Mouse (Mus musculus): ENCODE data around the gene Uchl3. TPM values are rescaled to one million over a fixed set of nuclear protein-coding genes. Genes with fewer than 3 reads are reported as not detected.

The Uchl3 gene
- polyA plus RNA-seq (2015; fragmentation: Illumina TruSeq; extraction: RNeasy Lipid Tissue Mini Kit (QIAGEN cat#74804); ENCODE audit: insufficient read depth, low replicate concordance) = 104 TPM

DNA sequence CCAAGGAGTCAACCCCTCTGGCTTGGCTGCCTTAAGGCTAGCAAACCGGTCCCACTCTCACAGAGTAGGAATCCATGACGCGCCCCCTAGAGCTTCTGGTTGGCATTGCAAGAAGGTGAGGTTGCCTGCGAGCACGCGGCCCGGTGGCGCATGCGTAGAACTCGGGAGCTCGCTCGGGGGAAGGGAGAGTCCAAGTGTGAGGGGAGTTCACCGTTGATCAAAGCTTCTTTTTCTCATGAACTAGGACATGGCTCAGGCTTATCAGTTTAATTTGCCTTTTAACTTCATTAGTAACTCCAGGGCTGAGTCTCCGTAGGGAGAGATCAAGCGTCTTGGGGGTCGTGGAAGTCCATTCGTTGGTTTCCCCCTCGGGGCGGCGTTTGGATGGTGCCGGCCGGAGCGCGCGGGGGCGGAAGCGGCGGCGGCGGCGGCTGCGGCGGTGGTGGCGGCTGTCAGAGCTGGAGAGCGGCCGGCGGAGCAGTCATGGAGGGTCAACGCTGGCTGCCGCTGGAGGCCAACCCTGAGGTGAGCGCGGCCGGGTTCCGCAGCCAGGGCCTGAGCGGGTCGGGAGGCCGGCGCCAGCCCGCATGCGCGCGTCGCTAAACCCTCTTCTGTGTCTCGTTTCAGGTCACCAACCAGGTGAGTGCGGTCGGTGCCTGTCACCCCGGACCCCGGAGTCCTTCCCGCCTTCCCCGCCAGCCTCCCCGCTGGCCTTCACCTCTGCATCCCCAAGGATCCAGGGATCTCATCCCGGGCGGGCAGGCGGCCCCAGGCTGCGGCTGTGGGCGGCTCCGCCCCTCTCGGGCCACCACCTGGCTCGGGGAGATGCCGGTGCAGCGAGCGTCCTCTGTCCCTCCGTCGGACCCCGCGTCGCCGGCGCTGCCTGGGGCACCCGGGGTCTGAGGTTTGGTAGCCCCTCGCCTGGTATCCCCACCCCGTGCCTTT, at the start of gene Uchl3:
Gene Uchl3, plus strand, starts transcription at position 387 of the 945 bp plus-strand sequence.

GRCm38 (mm10) chr14:101608519-101609368, 45.0 kb upstream of the Uchl3 start, which contains the start of gene Tbc1d4:
Tbc1d4 (minus strand) TSS chr14:101609191.

GRCm38 (mm10) chr14:101640153-101640843, 13.5 kb upstream of the Uchl3 start, which contains the start of gene Commd6:
Commd6 (minus strand) TSS chr14:101640686.

DNA sequence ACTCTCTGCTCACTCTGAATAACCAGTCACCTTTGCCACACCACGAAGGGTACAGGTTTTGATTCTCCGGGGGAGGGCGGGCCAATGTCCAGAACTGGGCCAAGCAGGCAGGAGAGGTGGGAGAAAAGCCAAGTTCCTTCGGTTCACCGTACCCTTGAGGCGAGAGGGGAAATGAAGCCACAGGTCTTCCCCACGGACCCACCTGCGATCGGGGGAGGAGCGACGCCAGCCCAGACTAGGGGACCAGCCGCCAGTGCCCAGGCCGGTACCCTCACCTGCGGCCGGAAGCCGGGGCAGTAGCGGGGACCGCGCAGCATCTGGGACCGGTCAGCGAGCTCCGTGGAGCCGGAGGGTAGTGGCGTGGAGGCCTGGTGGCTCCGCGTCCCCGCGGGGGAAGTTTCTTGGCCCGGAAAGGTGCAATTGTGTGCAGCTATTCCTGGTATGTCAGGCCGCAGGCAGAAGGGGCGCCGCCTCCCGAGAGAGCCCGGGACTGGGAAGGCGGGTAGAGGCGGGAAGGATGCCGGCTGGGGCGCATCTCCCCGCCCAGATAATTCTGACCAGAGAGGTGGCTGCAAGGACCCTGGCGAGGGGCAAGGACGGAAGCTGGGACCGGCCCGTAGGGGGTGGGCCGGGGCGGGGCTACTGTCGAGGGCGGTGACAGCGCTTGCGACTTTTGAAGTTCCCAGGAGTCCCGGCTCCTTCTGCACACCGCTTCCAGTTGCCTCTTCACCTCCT, 75.6 kb downstream of the Uchl3 start, which contains the start of the genes Gm9922 and Lmo7:
Gene Gm9922, minus strand, starts transcription at position 578 of the 735 bp plus-strand sequence.
Gene Lmo7, plus strand, starts transcription at position 721 of the 735 bp plus-strand sequence.

Other genes starting within 250 kb of the Uchl3 start
- 62.0 TPM for gene Tbc1d4, start 44.8 kb upstream of the Uchl3 start, polyA plus RNA-seq (2015; fragmentation: Illumina TruSeq; extraction: RNeasy Lipid Tissue Mini Kit (QIAGEN cat#74804); ENCODE audit: insufficient read depth, low replicate concordance)
- gene Commd6, start 13.3 kb upstream of the Uchl3 start, polyA plus RNA-seq (2015; fragmentation: Illumina TruSeq; extraction: RNeasy Lipid Tissue Mini Kit (QIAGEN cat#74804); ENCODE audit: insufficient read depth, low replicate concordance) = 72.4 TPM
- not detected for gene Gm9922, start 75.8 kb downstream of the Uchl3 start, polyA plus RNA-seq (2015; fragmentation: Illumina TruSeq; extraction: RNeasy Lipid Tissue Mini Kit (QIAGEN cat#74804); ENCODE audit: insufficient read depth, low replicate concordance)
- gene Lmo7, start 76.0 kb downstream of the Uchl3 start, polyA plus RNA-seq (2015; fragmentation: Illumina TruSeq; extraction: RNeasy Lipid Tissue Mini Kit (QIAGEN cat#74804); ENCODE audit: insufficient read depth, low replicate concordance) = 3.5 TPM